Mouse (Mus musculus) spleen, embryonic (tissue): Measurements from ENCODE around the gene Arl8b.
"Not testable (repeated sequence)": the region's sequence is repeated elsewhere in the genome, so short reads cannot be mapped to it uniquely, and the experiment has no call there.

Source experiments
- CTCF ChIA-PET: fragments of 350-600 bp; sonication (Branson Sonifier 250); formaldehyde crosslinking; loops from one replicate; lab custom pipeline; 2022; lab: Charles Lee

Arl8b gene

GRCm38 (mm10) chr6:108833963-108834697, 51.2 kb downstream of the Arl8b start:
- CTCF ChIA-PET: interaction anchor here (1.1 kb wide), 1 partner anchor 30 kb away, joined by 3 read pairs; no protein-coding TSS in a partner anchor

- CTCF ChIA-PET: no interaction called here
These were observed 53.1 kb downstream of the Arl8b start for GRCm38 (mm10) chr6:108835765-108836691.

- CTCF ChIA-PET: no interaction called here
These were observed 54.2 kb downstream of the Arl8b start for GRCm38 (mm10) chr6:108837081-108837480.

- CTCF ChIA-PET: no interaction called here
These were observed 55.1 kb downstream of the Arl8b start for GRCm38 (mm10) chr6:108837958-108838357.

GRCm38 (mm10) chr6:108839432-108839831, 56.5 kb downstream of the Arl8b start:
- CTCF ChIA-PET: no interaction called here

- CTCF ChIA-PET: no interaction called here
These were observed 58.2 kb downstream of the Arl8b start for GRCm38 (mm10) chr6:108840861-108841640.

GRCm38 (mm10) chr6:108843664-108844063, 60.8 kb downstream of the Arl8b start:
- CTCF ChIA-PET: no interaction called here

GRCm38 (mm10) chr6:108844093-108844492, 61.2 kb downstream of the Arl8b start:
- CTCF ChIA-PET: interaction anchor here (0.7 kb wide), 1 partner anchor 99 kb away, joined by 6 read pairs; no protein-coding TSS in a partner anchor

- CTCF ChIA-PET: interaction anchor here (0.6 kb wide), 1 partner anchor 94 kb away, joined by 4 read pairs; no protein-coding TSS in a partner anchor
These were observed 61.9 kb downstream of the Arl8b start for GRCm38 (mm10) chr6:108844771-108845170.

GRCm38 (mm10) chr6:108852088-108852670, 69.3 kb downstream of the Arl8b start:
- CTCF ChIA-PET: no interaction called here

- CTCF ChIA-PET: no interaction called here
These were observed 70.1 kb downstream of the Arl8b start for GRCm38 (mm10) chr6:108852986-108853385.

- CTCF ChIA-PET: no interaction called here
These were observed 75.7 kb downstream of the Arl8b start for GRCm38 (mm10) chr6:108858583-108858982.

GRCm38 (mm10) chr6:108861226-108861625, 78.3 kb downstream of the Arl8b start:
- CTCF ChIA-PET: interaction anchor here (0.6 kb wide), 1 partner anchor 44 kb away, joined by 5 read pairs; no protein-coding TSS in a partner anchor

- CTCF ChIA-PET: interaction anchor here (0.9 kb wide), 1 partner anchor 16 kb away, joined by 9 read pairs; no protein-coding TSS in a partner anchor
These were observed 79.6 kb downstream of the Arl8b start for GRCm38 (mm10) chr6:108862548-108862947.

GRCm38 (mm10) chr6:108866317-108866716, 83.4 kb downstream of the Arl8b start:
- CTCF ChIA-PET: no interaction called here

GRCm38 (mm10) chr6:108869031-108869430, 86.1 kb downstream of the Arl8b start:
- CTCF ChIA-PET: not testable (repeated sequence)

- CTCF ChIA-PET: no interaction called here
These were observed 87.5 kb downstream of the Arl8b start for GRCm38 (mm10) chr6:108870421-108870820.

- CTCF ChIA-PET: no interaction called here
These were observed 88.4 kb downstream of the Arl8b start for GRCm38 (mm10) chr6:108871251-108871650.
